ENCODE assay signal across 26 mouse cellular contexts in the genomic region with DNA sequence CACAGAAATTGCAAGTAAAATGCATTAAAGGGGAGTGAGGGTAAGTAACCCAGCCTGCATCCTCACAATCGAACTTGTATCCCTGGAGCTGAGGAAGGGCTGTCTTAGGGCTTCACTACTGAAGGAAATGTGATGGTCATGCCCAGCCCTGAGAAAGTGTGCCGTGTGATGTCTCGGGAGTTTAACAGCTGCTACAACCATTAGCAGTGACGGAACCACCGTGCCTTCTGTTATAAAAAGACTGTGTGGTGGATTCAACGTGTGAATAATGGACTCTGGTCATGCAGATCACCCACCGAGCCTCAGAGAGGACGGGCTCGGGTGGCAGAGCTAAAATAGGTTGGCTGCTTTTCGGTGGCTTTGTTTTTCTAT.
DNase-seq lines count a peak whose midpoint lies in the region; ATAC-seq and TF ChIP-seq lines count a peak whose summit lies in the region.
"Had no signal": no experiment of that assay in that cellular context is flagged by ENCODE, and none has a peak within 500 bp of the region (broad histone marks: within the 10 kb centered on the region; RNA-seq: fewer than 3 reads in every experiment).

No protein-coding gene starts in this region.

- H3K27ac ChIP-seq in neural tube, embryonic 11.5 days (ENCODE audit: low read depth, low read length) = no peak overlapping the region
- no peak overlapping the region for H3K27ac ChIP-seq in neural tube, embryonic 15.5 days (replicated peaks)
- H3K27ac ChIP-seq: embryonic facial prominence, embryonic 10.5 days; embryonic facial prominence, embryonic 15.5 days; forebrain, embryonic 12.5 days; hindbrain, embryonic 12.5 days; hindbrain, postnatal 0 days; intestine, embryonic 15.5 days; limb, embryonic 12.5 days; lung, embryonic 15.5 days; midbrain, embryonic 12.5 days; stomach, embryonic 15.5 days had no signal

- no peaks in the 10 kb centered on the region for H3K79me2 ChIP-seq in myocyte (ENCODE audit: control insufficient read depth, insufficient read depth)

- no peaks in the 10 kb centered on the region for H3K36me3 ChIP-seq in neural tube, embryonic 11.5 days (ENCODE audit: control insufficient read depth, insufficient read depth, low read length)
- peaks cover 5% of the 10 kb centered on the region for H3K36me3 ChIP-seq in neural tube, embryonic 15.5 days
- no peaks in the 10 kb centered on the region for H3K36me3 ChIP-seq in myocyte (ENCODE audit: control insufficient read depth, insufficient read depth)
- H3K36me3 ChIP-seq: embryonic facial prominence, embryonic 15.5 days; intestine, embryonic 15.5 days; lung, embryonic 15.5 days; stomach, embryonic 15.5 days had no signal

- WGBS in neural tube, embryonic 11.5 days = 34% methylated on average over 10 of the region's 10 CpGs
- WGBS in neural tube, embryonic 15.5 days = 52% methylated on average over 10 of the region's 10 CpGs

- no peak overlapping the region for H3K4me2 ChIP-seq in neural tube, embryonic 11.5 days (ENCODE audit: low read depth)
- no peak overlapping the region for H3K4me2 ChIP-seq in neural tube, embryonic 15.5 days
- H3K4me2 ChIP-seq in myocyte (ENCODE audit: low read depth) = no peak overlapping the region
- H3K4me2 ChIP-seq: embryonic facial prominence, embryonic 15.5 days; forebrain, embryonic 12.5 days; hindbrain, embryonic 12.5 days; intestine, embryonic 15.5 days; limb, embryonic 12.5 days; liver, embryonic 11.5 days; lung, embryonic 15.5 days; midbrain, embryonic 12.5 days; stomach, embryonic 15.5 days had no signal

- no peak overlapping the region for H3ac ChIP-seq in myocyte (ENCODE audit: control insufficient read depth, insufficient read length)

- peaks cover 5% of the 10 kb centered on the region; the same call in 1 of the 2 replicates for H3K4me1 ChIP-seq in neural tube, embryonic 11.5 days (ENCODE audit: control insufficient read depth, insufficient read depth, low read length)
- 0 out of 2 replicates have a peak, but pooled peaks cover 3% of the 10 kb centered on the region for H3K4me1 ChIP-seq in neural tube, embryonic 15.5 days
- H3K4me1 ChIP-seq: embryonic facial prominence, embryonic 15.5 days; intestine, embryonic 15.5 days; lung, embryonic 15.5 days; midbrain, embryonic 12.5 days; stomach, embryonic 15.5 days had no signal

- H3K9ac ChIP-seq in neural tube, embryonic 11.5 days (ENCODE audit: low read length) = no peak overlapping the region
- no peak overlapping the region for H3K9ac ChIP-seq in neural tube, embryonic 15.5 days (replicated peaks)
- H3K9ac ChIP-seq: embryonic facial prominence, embryonic 15.5 days; forebrain, embryonic 12.5 days; hindbrain, embryonic 12.5 days; intestine, embryonic 15.5 days; limb, embryonic 12.5 days; lung, embryonic 15.5 days; midbrain, embryonic 12.5 days; stomach, embryonic 15.5 days had no signal

- no peak overlapping the region for H3K4me3 ChIP-seq in neural tube, embryonic 11.5 days (ENCODE audit: low read depth, low read length)
- no peak overlapping the region for H3K4me3 ChIP-seq in neural tube, embryonic 15.5 days (replicated peaks)
- no peak overlapping the region for H3K4me3 ChIP-seq in myocyte
- H3K4me3 ChIP-seq: embryonic facial prominence, embryonic 10.5 days; embryonic facial prominence, embryonic 15.5 days; forebrain, embryonic 12.5 days; hindbrain, embryonic 12.5 days; intestine, embryonic 15.5 days; limb, embryonic 12.5 days; lung, embryonic 15.5 days; midbrain, embryonic 12.5 days; stomach, embryonic 15.5 days had no signal

- ATAC-seq in frontal cortex, adult (ENCODE audit: low TSS enrichment) = peak; percentile 36; the same call in 1 of the 2 replicates
- no peak; the same call in 1 of the 2 replicates for ATAC-seq in neural tube, embryonic 11.5 days (ENCODE audit: insufficient read depth, low FRiP score, low TSS enrichment)
- ATAC-seq in neural tube, embryonic 15.5 days (ENCODE audit: low FRiP score) = no peak
- ATAC-seq in megakaryocyte-erythroid progenitor cell, adult 5-6 weeks (replicated peaks; ENCODE audit: low FRiP score, low TSS enrichment, poor library complexity, severe bottlenecking) = no peak
- ATAC-seq: hindbrain, postnatal 0 days; intestine, embryonic 15.5 days had no signal

- H3K27me3 ChIP-seq in neural tube, embryonic 11.5 days (ENCODE audit: control insufficient read depth, insufficient read depth, low read length) = no peaks in the 10 kb centered on the region
- H3K27me3 ChIP-seq in neural tube, embryonic 15.5 days (replicated peaks) = no peaks in the 10 kb centered on the region
- no peaks in the 10 kb centered on the region for H3K27me3 ChIP-seq in myocyte (ENCODE audit: control insufficient read depth, insufficient read depth, insufficient read length)
- H3K27me3 ChIP-seq: embryonic facial prominence, embryonic 15.5 days; forebrain, embryonic 12.5 days; hindbrain, embryonic 12.5 days; intestine, embryonic 15.5 days; limb, embryonic 12.5 days; lung, embryonic 15.5 days; midbrain, embryonic 12.5 days; stomach, embryonic 15.5 days had no signal

- DNase-seq in frontal cortex, postnatal 10 days (ENCODE audit: low spot score in 2 of 2) = no peak
- peak; percentile 18 for DNase-seq in neural tube, embryonic 11.5 days (ENCODE audit: low spot score)
- no peak for DNase-seq in left cerebral cortex, adult 9 months (ENCODE audit: low spot score in 2 of 2)
- DNase-seq: adrenal gland, postnatal 14 days; cerebellum, adult 11 months; cerebellum, adult 9-10 months; cerebellum, postnatal 36 days; heart, postnatal 36 days; kidney, adult 2 months; layer of hippocampus, postnatal 36 days; right cerebral cortex, postnatal 25 days had no signal

- H3K9me3 ChIP-seq in neural tube, embryonic 11.5 days (ENCODE audit: control insufficient read depth, low read length) = no peaks in the 10 kb centered on the region
- no peaks in the 10 kb centered on the region for H3K9me3 ChIP-seq in neural tube, embryonic 15.5 days (replicated peaks)
- H3K9me3 ChIP-seq: embryonic facial prominence, embryonic 10.5 days; embryonic facial prominence, embryonic 15.5 days; forebrain, embryonic 12.5 days; hindbrain, embryonic 12.5 days; intestine, embryonic 15.5 days; limb, embryonic 12.5 days; lung, embryonic 15.5 days; midbrain, embryonic 12.5 days; stomach, embryonic 15.5 days had no signal

- TF ChIP-seq POLR2A in myocyte (IDR thresholded peaks at IDR 0.05; ENCODE audit: insufficient read length, low read depth) = no peak

TF ChIP-seq in myocyte, 11 proteins besides CTCF, POLR2A, EP300 and RAD21:
- TF ChIP-seq MYOG (IDR thresholded peaks at IDR 0.05; ENCODE audit: control insufficient read depth in 1 of 3, insufficient read depth in 1 of 3, insufficient read length in 2 of 3, low read depth in 2 of 3) = peak in 2 of 3 experiments; percentile 32 to 58
- no peak for TF ChIP-seq CEBPB (IDR thresholded peaks at IDR 0.05; ENCODE audit: insufficient read depth, poor library complexity, severe bottlenecking)
- TF ChIP-seq MYOD1 (IDR thresholded peaks at IDR 0.05; ENCODE audit: control insufficient read depth in 1 of 3, insufficient read length in 2 of 3, low read depth in 2 of 3) = peak in 2 of 3 experiments; percentile 4 to 57
TF ChIP-seq in myocyte: peak in this region for 2.
